Mouse (Mus musculus) midbrain, embryonic 11.5 days (tissue): ENCODE results near the gene Adamts3. TPM values are rescaled to one million over a fixed set of nuclear protein-coding genes. Genes with fewer than 3 reads are reported as not detected.

Experiments
- ATAC-seq: fragments of 200-750 bp; cut with Nextera tagmentation; 2 replicates; pipeline ENCODE4 v1.8.0; 2017; ENCODE audit warnings: moderate TSS enrichment, moderate library complexity; ENCODE audit not compliant: low FRiP score
- DNase-seq: peaks from one replicate; pipeline ENCODE4 v3.0.0; 2015; ENCODE audit warnings: low spot score; ENCODE audit errors: missing footprints
- H3K27ac ChIP-seq: fragments of 300-500 bp; sonication (generic); 2 replicates; pipeline ENCODE4 v1.5.1; 2014; ENCODE audit warnings: low read depth, low read length
- H3K27me3 ChIP-seq: fragments of 300-500 bp; sonication (generic); 2 replicates; pipeline ENCODE4 v1.6.1; 2014; ENCODE audit warnings: mild to moderate bottlenecking, low read length, moderate library complexity, mixed read lengths; ENCODE audit not compliant: control insufficient read depth, insufficient read depth
- H3K36me3 ChIP-seq: fragments of 300-500 bp; sonication (generic); 2 replicates; pipeline ENCODE4 v1.6.1; 2014; ENCODE audit warnings: mild to moderate bottlenecking, low read length, moderate library complexity, mixed read lengths; ENCODE audit not compliant: control insufficient read depth, insufficient read depth
- H3K4me1 ChIP-seq: fragments of 300-500 bp; sonication (generic); 2 replicates; pipeline ENCODE4 v1.6.1; 2014; ENCODE audit warnings: low read length; ENCODE audit not compliant: control insufficient read depth, insufficient read depth
- H3K4me2 ChIP-seq: fragments of 300-500 bp; sonication (generic); 2 replicates; pipeline ENCODE4 v1.6.1; 2014; ENCODE audit warnings: mild to moderate bottlenecking, moderate library complexity
- H3K4me3 ChIP-seq: fragments of 300-500 bp; sonication (generic); 2 replicates; pipeline ENCODE4 v1.5.1; 2014; ENCODE audit warnings: low read depth, low read length
- H3K9ac ChIP-seq: fragments of 300-500 bp; sonication (generic); 2 replicates; pipeline ENCODE4 v1.6.1; 2014; ENCODE audit warnings: low read length
- H3K9me3 ChIP-seq: fragments of 300-500 bp; sonication (generic); 2 replicates; pipeline ENCODE4 v1.6.1; 2016; ENCODE audit warnings: low read length; ENCODE audit not compliant: control insufficient read depth
- WGBS: fragments of 180-500 bp; shearing (Covaris S2); extraction: QIAGEN DNeasy Blood & Tissue Kit; methylation state at CpG from one replicate; pipeline ENCODE4 v1.1.7; 2014; 5-methylcytosine and 5-hydroxymethylcytosine counted together
- polyA plus RNA-seq: library from polyadenylated mRNA; unstranded; fragments of >200 nt; fragmentation: Nextera tagmentation; extraction: Ambion mirVana; gene quantifications from 2 replicates; pipeline ENCODE4 v1.2.1, GENCODE M21; 2014

Adamts3 gene
- polyA plus RNA-seq, 1 experiment from 2014 or later: 4.9 TPM

DNA sequence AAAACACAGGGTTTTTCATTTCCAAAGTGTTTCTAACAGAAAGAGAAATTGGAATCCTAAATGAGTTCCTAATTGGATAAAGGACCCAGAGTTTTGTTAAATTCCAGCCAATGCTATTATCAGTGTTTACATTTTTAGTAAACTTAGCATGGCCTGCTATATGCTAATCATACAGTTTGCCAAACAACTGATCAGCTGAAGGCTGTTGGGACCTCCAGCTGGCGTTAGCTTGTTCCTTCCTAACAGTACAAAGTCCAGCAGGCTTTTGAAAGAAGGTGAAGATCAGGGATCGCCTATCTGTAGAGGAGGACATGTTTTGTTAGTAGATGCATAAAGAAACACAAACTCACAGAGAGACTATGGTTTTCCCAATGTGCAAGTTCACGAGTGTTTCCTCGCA is 173.7 kb downstream of the Adamts3 start:
- WGBS: 56% methylated on average over 4 of the region's 4 CpGs
- Histone ChIP-seq H3K9me3 (no peaks in the 10 kb centered on the region), H3K9ac (no peak overlapping the region), H3K27me3 (no peaks in the 10 kb centered on the region), H3K36me3 (no peaks in the 10 kb centered on the region), H3K27ac (no peak overlapping the region), H3K4me1 (no peaks in the 10 kb centered on the region), H3K4me3 (no peak overlapping the region), H3K4me2 (no peak overlapping the region)
- DNase-seq (no peak), ATAC-seq (no peak)

DNA sequence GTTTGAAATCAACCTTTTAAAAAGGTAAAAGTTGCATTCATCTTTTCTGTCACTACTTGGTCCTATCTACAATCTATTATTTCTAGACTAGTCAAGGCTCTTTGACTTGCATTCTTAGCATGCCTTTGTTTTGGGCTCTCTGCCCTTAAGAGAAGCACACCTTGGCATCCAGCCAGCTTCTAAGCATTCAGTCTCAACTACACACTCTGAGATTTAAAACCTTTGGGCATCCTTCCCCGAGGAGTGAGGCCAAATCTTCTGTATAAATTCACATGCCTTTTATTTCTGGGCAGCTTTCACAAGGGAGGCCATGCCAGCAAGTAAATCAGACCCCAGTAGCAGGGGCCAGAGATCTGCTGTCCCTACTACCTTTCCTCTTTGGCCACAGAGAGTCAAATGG is 178.9 kb downstream of the Adamts3 start:
- DNase-seq (no peak), ATAC-seq (no peak)
- no peak overlapping the region for H3K4me2 ChIP-seq
- no peaks in the 10 kb centered on the region for H3K36me3 ChIP-seq
- WGBS: 53% methylated on average over 1 of the region's 1 CpGs
- H3K4me1 ChIP-seq: no peaks in the 10 kb centered on the region
- no peak overlapping the region for H3K4me3 ChIP-seq
- no peaks in the 10 kb centered on the region for H3K9me3 ChIP-seq
- no peak overlapping the region for H3K9ac ChIP-seq
- H3K27me3 ChIP-seq: no peaks in the 10 kb centered on the region
- H3K27ac ChIP-seq: no peak overlapping the region

DNA sequence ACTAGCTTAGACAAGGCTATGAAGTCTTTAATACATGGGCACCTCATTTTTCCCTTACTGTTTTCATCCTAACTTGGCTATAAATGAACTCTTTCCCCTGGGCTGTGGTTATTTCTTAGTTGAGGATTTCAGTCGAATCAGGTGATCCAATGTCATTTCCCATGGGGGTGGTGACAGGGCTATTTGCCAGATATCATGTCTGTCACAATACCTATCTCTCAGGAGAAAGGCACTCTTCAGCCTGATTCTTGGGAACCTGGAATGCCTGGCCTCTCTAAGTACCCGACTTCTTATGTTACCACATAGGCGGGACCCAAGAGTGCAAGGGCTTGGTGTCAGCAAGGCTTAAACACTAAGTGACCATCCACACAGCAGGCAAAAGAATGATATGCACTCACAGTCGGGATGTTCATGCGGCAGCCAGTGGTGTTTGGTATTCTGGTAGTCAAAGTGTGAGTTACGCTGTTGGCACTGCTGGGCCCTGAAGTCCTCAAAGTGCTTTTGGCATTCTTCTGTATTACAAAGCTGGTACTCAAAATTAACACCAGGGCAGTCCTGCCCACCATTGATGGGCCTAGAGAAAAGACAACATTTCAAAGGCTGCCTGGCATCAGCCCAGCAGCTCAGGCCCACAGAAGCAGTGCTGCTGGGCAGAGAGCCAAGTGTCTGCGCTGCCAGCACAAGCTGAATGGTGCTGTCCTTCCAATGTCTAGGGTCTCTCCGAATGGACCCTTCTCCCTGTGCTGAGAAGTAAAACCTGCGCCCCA is 181.7 kb downstream of the Adamts3 start:
- no peak overlapping the region for H3K9ac ChIP-seq
- H3K9me3 ChIP-seq: no peaks in the 10 kb centered on the region
- H3K4me3 ChIP-seq: no peak overlapping the region
- no peaks in the 10 kb centered on the region for H3K27me3 ChIP-seq
- no peak overlapping the region for H3K4me2 ChIP-seq
- no peaks in the 10 kb centered on the region for H3K36me3 ChIP-seq
- ATAC-seq: no peak
- H3K27ac ChIP-seq: no peak overlapping the region
- H3K4me1 ChIP-seq: no peaks in the 10 kb centered on the region
- no peak for DNase-seq
- 90% methylated on average over 9 of the region's 9 CpGs for WGBS

DNA sequence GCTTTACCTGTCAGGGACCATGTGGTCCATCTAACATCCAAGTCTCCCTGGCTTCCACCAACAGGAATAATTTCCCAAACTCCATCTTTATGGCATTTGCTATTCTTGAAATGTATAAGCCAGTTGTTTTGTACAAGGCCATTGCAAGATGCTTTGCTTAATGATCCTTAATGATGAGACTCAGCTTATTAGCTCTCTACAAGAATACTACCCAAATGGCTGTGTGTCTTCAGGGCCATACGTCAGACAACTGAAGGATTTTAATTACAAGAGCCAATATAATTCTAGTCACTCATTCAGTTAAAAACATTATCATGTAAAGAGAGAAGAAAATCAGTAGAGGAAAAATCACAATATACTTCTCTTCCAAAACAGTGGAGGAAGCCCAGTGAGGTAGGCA is 195.3 kb downstream of the Adamts3 start:
- Histone ChIP-seq H3K9ac (no peak overlapping the region), H3K4me3 (no peak overlapping the region), H3K36me3 (no peaks in the 10 kb centered on the region), H3K27me3 (no peaks in the 10 kb centered on the region), H3K4me1 (no peaks in the 10 kb centered on the region), H3K27ac (no peak overlapping the region), H3K4me2 (no peak overlapping the region), H3K9me3 (no peaks in the 10 kb centered on the region)
- 91% methylated on average over 1 of the region's 1 CpGs for WGBS
- no peak for ATAC-seq
- no peak for DNase-seq

DNA sequence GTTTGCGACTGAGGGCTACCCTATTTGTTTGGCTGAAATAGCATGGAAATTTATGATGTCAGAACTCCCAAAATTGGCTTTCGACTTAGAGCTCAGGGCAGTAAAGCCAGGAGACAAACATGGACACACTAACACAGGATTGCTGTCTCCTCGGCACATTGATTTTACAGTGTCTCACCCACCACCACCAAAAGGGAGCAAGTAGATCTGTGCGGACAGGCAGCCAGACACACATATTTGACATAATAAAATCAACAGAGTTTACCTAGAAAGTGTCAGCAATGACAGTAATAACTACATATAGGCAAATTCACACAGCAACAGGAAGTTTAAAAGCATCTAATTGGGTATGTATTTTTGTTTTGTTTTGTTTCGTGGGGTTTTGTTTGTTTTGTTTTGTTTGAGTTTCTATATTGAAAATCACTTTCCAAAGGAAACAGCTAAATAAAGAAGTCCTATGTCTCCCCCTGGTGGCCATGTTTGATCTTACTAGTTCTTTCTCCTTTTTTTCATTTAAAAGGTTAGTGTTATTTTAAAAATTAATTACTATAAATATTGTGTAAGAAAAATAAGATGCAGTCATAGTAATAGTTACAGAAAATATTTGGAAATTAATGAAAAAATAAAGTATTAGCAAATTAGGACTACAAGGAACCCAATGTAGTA is 203.1 kb downstream of the Adamts3 start:
- Histone ChIP-seq H3K36me3 (no peaks in the 10 kb centered on the region), H3K4me3 (no peak overlapping the region), H3K27ac (no peak overlapping the region), H3K4me2 (no peak overlapping the region), H3K9ac (no peak overlapping the region), H3K4me1 (no peaks in the 10 kb centered on the region), H3K27me3 (no peaks in the 10 kb centered on the region), H3K9me3 (no peaks in the 10 kb centered on the region)
- 76% methylated on average over 5 of the region's 5 CpGs for WGBS
- DNase-seq: peak; percentile 96
- ATAC-seq: no peak

DNA sequence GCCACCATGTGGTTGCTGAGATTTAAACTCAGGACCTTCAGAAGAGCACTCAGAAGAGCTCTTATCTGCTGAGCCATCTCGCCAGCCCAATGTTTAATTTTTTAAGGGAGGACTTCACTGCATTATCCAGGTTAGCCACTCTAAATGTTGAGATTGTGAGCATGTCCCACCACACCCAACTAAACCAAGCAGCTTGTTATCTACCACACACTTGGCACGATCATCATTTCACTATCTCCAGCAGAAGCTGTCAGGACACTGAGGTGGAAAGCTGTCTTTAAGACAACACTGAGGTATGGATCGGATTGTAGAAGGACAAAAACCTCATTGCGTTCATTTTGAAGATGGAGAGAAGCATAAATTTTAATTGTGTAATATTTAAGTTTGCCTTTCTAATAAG is 205.0 kb downstream of the Adamts3 start:
- WGBS: 88% methylated on average over 4 of the region's 4 CpGs
- no peaks in the 10 kb centered on the region for H3K27me3 ChIP-seq
- H3K36me3 ChIP-seq: no peaks in the 10 kb centered on the region
- H3K4me3 ChIP-seq: no peak overlapping the region
- H3K4me2 ChIP-seq: no peak overlapping the region
- no peaks in the 10 kb centered on the region for H3K9me3 ChIP-seq
- ATAC-seq (no peak), DNase-seq (no peak)
- H3K27ac ChIP-seq: no peak overlapping the region
- no peaks in the 10 kb centered on the region for H3K4me1 ChIP-seq
- H3K9ac ChIP-seq: no peak overlapping the region

DNA sequence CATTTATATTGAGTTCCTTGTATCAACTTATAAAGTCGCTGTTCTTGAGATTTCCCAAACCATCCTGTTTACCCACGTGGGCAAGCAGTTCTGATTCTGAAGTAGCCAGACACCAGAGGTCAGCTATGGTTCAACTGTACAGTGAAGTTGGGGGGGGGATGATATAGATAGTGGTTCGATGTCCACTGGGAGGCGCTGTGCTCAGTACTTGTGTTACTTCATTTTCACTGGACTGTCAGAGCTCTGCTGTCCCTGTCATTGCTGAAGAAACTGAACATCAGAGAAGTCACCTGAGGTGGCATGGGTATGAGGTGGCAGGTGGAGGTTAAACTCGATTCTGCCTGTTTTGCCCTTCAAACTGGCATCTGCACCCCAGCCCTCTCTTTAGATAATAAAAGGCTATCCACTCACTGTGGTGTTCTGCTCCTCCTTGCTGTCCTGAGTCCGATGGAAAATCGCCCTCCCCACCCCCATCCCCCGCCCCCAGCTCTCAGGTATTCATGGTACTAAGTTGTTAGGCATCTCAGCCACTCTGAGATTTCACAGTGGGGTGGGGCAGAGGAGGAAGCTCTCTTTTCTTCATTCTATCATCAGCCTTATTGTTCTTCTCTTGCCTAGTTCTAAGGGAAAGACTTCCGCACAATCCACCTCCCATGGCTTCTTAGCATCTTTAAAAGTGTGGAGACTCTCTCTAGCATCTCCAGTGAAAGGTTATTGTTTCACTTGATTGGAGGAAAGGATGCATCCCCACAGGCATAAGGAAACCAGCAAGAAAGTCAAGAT is 208.9 kb downstream of the Adamts3 start:
- H3K27me3 ChIP-seq: no peaks in the 10 kb centered on the region
- no peaks in the 10 kb centered on the region for H3K9me3 ChIP-seq
- H3K4me3 ChIP-seq: no peak overlapping the region
- WGBS: 86% methylated on average over 9 of the region's 9 CpGs
- DNase-seq (no peak), ATAC-seq (no peak)
- H3K4me1 ChIP-seq: no peaks in the 10 kb centered on the region
- no peak overlapping the region for H3K4me2 ChIP-seq
- no peaks in the 10 kb centered on the region for H3K36me3 ChIP-seq
- no peak overlapping the region for H3K27ac ChIP-seq
- no peak overlapping the region for H3K9ac ChIP-seq

DNA sequence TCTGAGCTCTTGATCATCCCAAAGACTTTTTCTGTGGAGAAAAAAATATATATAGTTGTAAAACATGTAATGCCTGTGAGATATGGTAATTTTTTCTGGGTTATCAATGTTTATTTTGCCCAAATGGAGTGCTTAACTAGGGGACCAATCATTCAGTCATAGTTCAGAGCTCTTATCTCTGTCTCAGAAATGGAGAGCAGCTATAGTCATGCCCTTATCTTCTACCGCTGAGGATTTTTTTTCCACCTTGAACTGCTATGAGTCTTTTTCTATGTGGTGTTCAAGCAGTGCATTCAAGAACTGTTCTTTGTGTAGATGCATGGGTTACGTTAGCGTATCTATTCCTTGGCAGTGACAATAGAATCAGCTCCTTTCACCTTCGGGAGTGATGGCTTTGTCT is 210.2 kb downstream of the Adamts3 start:
- Histone ChIP-seq H3K27me3 (no peaks in the 10 kb centered on the region), H3K36me3 (no peaks in the 10 kb centered on the region), H3K9me3 (no peaks in the 10 kb centered on the region), H3K9ac (no peak overlapping the region), H3K4me2 (no peak overlapping the region), H3K27ac (no peak overlapping the region), H3K4me3 (no peak overlapping the region), H3K4me1 (no peaks in the 10 kb centered on the region)
- ATAC-seq (no peak), DNase-seq (no peak)
- 87% methylated on average over 4 of the region's 4 CpGs for WGBS

DNA sequence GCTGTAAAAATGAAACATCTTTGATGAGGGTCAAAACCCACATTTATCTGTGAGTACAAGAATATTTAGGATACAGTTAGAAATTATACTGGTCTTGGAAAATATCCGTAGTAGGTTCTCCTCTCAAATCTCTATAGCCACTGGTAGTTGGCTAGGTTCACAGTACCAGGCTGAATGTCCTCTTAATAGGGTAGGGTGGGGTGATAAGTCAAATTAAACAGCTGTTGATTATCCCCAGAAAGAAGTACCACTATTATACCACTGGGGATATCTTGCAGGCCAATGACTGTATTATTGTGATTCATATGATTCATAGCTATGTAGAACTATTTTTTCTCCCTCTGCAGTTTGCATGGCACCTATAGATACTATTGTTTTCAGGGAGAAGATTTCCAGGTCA is 228.8 kb downstream of the Adamts3 start:
- no peaks in the 10 kb centered on the region for H3K4me1 ChIP-seq
- no peak overlapping the region for H3K4me2 ChIP-seq
- H3K4me3 ChIP-seq: no peak overlapping the region
- no peaks in the 10 kb centered on the region for H3K27me3 ChIP-seq
- H3K27ac ChIP-seq: no peak overlapping the region
- ATAC-seq: no peak
- no peak for DNase-seq
- H3K9ac ChIP-seq: no peak overlapping the region
- 95% methylated on average over 1 of the region's 1 CpGs for WGBS
- H3K36me3 ChIP-seq: no peaks in the 10 kb centered on the region
- H3K9me3 ChIP-seq: no peaks in the 10 kb centered on the region
